Mouse (Mus musculus) bone marrow macrophage, adult 2 months (primary cell): ENCODE measurements around the gene Mrpl23.

ENCODE experiments used
- CTCF ChIP-seq: IDR thresholded peaks from 2 replicates; pipeline ENCODE4 v1.5.1; 2012; ENCODE audit warnings: low read depth, mild to moderate bottlenecking, low read length, moderate library complexity
- POLR2A ChIP-seq: IDR thresholded peaks from 2 replicates; pipeline ENCODE4 v1.6.1; 2012; ENCODE audit warnings: mild to moderate bottlenecking, low read depth, low read length, borderline replicate concordance

GRCm38 (mm10) chr7:142483136-142483535, 49.4 kb upstream of the Mrpl23 start:
- TF ChIP-seq POLR2A (no peak), CTCF (no peak)
